Mouse (Mus musculus) neutrophil, adult 65 days (primary cell): ENCODE measurements around the gene Saxo2. TPM values are rescaled to one million over a fixed set of nuclear protein-coding genes. Genes with fewer than 3 reads are reported as not detected.

Experiments used
- total RNA-seq: library from RNA; stranded (reverse); gene quantifications from 2 replicates; pipeline ENCODE4 v1.2.4, GENCODE M21; 2023

Gene Saxo2
- total RNA-seq, result not detected in 2 replicates

GRCm38 (mm10) chr7:82648353-82649080, at the start of gene Saxo2, which contains the start of gene Efl1:
TSS of gene Saxo2 (minus strand) at chr7:82648528.
TSS of gene Efl1 (plus strand) at chr7:82648614.

Other genes with a start within 250 kb of the Saxo2 start
- gene Efl1, start 86 bp upstream of the Saxo2 start, total RNA-seq, result 11.0 and 14.3 TPM in 2 replicates
- gene Mex3b, start 218.8 kb upstream of the Saxo2 start, total RNA-seq, result 1.4 and 2.3 TPM in 2 replicates